Mouse (Mus musculus) A20 (cell line): ENCODE data around the gene Itsn2.
"Not testable (repeated sequence)": the region's sequence is repeated elsewhere in the genome, so short reads cannot be mapped to it uniquely, and the experiment has no call there.

Source experiments
- DNase-seq: peaks from one replicate; pipeline ENCODE4 v3.0.0-alpha.2; 2011; ENCODE audit warnings: low read depth, low spot score

Gene Itsn2

GRCm38 (mm10) chr12:4708881-4709604 lies 116.6 kb downstream of the Itsn2 start:
- DNase-seq, result no peak

GRCm38 (mm10) chr12:4709926-4710325 lies 117.5 kb downstream of the Itsn2 start:
- no peak for DNase-seq

- no peak for DNase-seq
Measured at GRCm38 (mm10) chr12:4713361-4713760, 120.9 kb downstream of the Itsn2 start.

DNA sequence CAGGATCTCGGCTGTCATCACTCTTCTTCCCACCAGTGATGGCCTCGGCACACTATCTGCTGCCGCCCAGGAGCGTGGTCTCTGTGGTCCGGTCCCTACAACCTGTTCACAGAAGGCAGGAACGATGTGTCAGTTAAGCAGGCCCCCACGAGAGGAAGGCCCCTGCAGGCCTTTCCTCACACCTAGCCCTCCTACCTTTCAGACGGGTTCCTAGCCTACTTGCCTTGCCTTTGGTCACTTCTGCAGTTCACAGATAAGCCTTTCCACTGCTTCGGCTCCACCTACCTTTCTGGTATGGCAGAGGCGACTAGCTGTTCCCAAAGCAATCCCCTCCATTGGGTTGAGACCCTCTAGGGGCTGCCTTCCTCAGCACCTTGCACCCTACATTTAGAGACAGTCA lies 123.2 kb downstream of the Itsn2 start:
- DNase-seq, result no peak

DNA sequence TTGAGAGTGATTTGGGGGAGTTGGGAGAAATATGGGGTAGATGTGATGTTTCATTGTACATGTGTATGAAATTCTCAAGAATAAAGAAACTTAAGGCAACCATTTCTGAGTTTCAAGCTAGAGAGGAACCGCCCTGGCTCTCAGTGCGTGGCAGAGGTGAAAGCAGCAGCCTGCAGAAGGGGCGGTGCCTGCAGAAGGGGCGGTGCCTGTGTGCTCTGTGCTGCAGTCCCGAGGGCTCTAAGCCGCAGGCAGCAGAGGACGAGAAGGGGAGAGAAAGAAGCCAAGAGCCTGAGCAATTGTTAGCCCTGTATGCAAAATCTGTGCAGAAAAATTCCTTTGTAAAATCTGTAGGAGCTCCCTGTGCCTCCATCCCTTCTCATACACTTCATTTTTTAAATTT lies 125.0 kb downstream of the Itsn2 start:
- peak; percentile 81 for DNase-seq

- no peak for DNase-seq
Measured at GRCm38 (mm10) chr12:4719066-4719761, 126.8 kb downstream of the Itsn2 start.

DNA sequence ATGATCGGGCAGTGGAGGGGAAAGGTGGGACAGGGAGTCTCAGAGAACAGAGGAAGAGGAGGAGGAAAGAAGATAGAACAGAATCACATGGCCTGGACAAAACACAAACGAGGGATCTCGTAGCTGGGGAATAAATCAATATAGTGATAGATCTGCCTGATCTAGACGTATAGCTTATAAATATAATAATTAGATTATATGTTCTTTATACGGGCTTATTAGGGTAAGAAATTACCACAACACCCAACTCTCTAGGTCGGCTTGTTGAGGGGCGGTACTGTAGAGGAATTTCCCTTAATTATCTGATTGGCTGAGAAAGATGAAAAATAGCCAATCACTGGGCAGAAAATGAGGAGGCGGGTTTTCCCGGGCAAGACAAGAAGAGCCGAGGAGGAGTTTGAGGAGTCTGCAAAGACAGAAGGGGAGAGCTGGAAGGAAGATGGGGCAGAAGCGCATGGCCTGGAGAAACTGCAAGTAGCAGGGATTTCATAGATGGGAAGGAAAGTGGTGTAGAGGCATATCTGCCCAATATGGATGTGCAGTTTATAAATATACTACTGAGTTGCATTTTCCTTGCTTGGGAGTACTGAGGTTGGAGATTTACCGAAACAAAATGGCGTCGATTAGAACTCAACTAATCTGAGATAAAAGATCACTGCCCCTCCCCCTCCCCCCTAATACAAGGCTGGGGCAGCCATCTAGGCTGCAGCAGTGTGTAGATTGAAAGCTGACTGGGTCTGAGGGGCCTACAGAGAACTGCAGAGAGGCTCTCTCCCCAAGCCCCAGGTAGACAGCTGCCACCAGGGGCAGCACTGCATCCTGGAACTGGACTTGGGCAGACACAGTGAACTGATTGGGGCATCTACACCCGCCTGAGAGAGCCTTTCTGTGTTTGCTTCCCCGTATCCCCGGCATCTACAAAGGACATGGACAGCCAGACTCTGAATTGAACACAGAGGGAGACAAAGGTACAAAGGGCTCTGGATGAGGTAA lies 127.6 kb downstream of the Itsn2 start:
- peak; percentile 92 for DNase-seq

GRCm38 (mm10) chr12:4729165-4729564 lies 136.7 kb downstream of the Itsn2 start:
- DNase-seq, result peak; percentile 35

DNA sequence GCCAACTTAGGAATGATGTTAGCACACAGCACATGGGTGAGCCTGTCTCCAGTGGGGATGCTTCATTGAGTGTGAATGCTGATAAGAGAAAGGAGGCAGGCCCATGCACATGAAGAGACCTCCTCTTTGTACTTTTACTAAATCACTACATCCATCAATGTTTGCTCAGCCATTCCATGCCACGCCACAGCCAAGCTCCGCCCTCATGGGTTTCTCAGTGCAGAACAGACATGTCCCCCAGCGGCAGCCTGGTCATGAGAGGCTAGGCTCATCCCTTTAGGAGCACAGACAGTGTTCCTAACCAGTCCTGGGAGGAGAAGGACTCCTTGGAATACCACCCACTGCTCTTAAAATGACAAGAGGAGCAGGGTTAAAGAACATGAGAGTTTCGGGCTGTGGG lies 139.2 kb downstream of the Itsn2 start:
- DNase-seq, result no peak

DNA sequence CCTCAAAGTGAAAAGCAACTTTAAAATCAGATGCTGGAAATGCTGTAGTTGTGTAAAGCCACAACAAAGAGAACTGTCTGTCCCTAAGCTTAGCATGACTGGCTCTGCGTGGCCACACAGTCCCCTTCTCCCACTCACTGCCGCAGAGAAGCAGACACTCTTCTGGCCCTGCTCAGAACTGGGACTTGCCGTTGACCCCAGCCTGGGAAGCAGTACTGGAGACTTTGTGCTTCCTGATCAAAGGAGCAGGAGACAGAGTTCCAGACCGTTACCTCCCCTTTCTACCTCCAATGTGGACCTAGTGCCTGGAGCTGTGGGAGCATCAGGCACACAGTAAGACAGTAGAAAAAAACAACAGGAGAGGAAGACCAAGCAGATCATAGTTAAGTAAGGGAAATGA lies 139.9 kb downstream of the Itsn2 start:
- DNase-seq, result no peak

DNA sequence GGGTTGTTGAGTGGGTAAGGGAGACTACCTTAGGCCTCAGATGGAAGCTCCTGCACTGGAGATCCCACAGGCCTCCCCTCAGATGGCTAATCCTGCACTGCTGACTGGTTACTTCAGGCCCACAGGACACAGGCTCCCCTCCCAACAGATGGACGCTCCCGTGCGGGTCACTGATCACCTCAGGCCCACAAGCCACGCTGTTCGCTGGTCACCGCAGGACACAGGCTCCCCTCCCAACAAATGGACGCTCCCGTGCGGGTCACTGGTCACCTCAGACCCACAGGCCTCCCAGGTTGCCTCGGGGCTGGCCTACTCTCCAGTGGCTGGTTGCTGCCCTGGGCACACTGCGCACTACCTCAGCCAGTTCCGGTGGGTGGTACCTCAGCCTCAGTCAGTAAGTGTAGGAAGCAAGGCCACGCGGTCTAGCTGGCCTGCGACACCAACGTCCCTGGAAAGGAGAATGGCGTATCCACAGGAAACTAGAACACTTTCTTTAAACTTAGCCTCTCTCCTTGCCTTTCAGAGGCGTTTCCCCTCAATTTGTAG lies 145.7 kb downstream of the Itsn2 start, which contains the start of gene Fam228a:
Gene Fam228a, minus strand, starts transcription at position 400 of the 546 bp plus-strand sequence.
- DNase-seq, result no peak

GRCm38 (mm10) chr12:4740823-4741222 lies 148.4 kb downstream of the Itsn2 start:
- DNase-seq, result no peak

- peak; percentile 44 for DNase-seq
Measured at GRCm38 (mm10) chr12:4742183-4742582, 149.7 kb downstream of the Itsn2 start.

DNA sequence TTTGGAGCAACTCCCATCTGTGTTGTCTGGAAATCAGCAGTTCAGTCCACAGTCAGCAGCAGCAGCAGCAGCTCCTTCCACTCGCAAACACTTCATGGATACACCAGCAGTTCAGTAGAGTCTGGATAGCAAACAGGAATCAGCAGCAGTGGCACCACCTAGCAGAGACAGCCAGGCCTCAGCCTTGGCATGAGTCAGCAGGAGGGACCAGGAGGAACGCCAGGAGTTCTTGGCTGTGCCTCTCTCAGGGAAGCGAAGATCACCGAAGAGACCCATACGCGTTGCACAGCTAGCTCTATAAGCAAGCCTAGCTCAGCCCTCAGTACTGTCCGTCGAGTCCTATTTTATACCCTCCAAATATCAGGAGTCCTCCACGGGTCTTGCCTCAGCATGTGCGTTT lies 152.0 kb downstream of the Itsn2 start:
- no peak for DNase-seq

DNA sequence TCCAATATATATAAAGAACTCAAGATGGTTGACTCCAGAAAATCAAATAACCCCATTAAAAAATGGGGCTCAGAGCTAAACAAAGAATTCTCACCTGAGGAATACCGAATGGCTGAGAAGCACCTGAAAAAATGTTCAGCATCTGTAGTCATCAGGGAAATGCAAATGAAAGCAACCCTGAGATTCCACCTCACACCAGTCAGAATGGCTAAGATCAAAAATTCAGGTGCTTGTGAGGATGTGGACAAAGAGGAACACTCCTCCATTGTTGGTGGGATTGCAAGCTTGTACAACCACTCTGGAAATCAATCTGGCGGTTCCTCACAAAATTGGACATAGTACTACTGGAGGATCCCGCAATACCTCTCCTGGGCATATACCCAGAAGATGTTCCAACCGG lies 162.0 kb downstream of the Itsn2 start:
- DNase-seq, result not testable (repeated sequence)

GRCm38 (mm10) chr12:4757060-4757459 lies 164.6 kb downstream of the Itsn2 start:
- no peak for DNase-seq
